Mouse (Mus musculus) gastrocnemius, postnatal 25 days (tissue): ENCODE data around the gene Hypk. TPM values are rescaled to one million over a fixed set of nuclear protein-coding genes. Genes with fewer than 3 reads are reported as not detected.
"Not testable (repeated sequence)": the region's sequence is repeated elsewhere in the genome, so short reads cannot be mapped to it uniquely, and the experiment has no call there.

Experiments
- DNase-seq: peaks from one replicate; pipeline ENCODE4 v3.0.0; 2022
- total RNA-seq, 2 experiments: library from RNA; stranded (reverse); gene quantifications; 1 replicate in 1 of 2; 2 replicates in 1 of 2; pipeline ENCODE4 v1.2.3; 2021

The Hypk gene
- total RNA-seq, 2 experiments from 2014 or later, result 14.2 to 20.2 TPM

DNA sequence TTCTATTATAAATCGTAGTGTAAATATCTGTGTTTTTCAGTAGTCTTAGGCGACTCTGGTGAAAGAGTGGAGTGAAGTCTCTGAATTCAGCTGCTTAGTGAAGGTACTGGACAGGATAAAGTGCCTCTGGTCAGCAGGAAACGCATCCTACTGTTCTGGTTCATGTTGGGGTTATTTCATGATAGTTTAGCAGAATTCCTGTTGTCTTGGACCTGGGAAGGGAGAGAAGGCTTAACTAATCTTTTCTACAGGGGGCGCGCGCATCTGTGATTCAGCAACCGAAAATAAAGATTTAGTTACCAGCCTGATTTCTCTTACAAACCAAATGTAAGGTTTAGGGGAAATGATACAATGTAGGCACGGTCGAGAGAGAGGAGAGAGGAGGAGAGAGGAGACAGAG lies 5.0 kb upstream of the Hypk start:
- no peak for DNase-seq

DNA sequence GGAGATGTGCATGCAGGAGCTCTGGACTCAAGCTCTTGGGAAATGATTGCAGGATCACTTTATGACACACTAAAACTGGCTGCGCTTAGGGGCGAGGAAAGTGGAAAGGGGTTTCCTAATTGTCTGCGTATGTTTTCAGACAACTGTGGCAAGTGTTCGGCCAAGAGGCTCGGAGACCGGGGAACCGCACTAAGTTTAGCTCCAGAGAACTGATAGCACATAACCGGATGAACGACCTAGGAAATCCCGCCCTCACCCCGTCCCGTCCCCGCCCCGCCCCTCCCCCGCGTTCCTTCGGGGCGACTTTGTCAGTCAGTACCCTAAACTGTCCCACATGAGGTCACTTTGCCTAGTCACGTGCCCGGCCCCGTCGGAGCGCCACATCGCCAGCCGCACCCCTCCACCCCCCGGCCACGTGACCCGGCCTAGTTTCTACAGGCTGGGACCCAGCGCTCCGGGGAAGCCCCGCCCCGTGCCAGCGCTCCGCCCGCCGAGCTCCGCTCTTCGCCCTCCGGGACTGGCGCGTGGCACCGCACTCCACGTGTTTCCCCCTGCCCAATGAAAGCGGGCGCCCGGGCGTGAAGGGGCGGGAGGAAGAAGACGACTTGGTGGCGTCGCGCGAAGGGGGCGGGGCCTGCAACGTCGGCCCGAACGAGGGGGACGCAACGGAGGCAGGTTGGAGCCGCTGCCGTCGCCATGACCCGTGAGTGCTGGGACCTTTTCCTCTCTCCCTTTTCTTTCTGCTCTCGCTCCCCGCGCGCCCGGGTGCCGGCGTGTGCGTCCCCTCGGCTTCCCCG lies 4.2 kb upstream of the Hypk start, which contains the start of gene Serf2:
Gene Serf2, plus strand, starts transcription at position 457 of the 797 bp plus-strand sequence.
- DNase-seq, result peak; percentile 100

DNA sequence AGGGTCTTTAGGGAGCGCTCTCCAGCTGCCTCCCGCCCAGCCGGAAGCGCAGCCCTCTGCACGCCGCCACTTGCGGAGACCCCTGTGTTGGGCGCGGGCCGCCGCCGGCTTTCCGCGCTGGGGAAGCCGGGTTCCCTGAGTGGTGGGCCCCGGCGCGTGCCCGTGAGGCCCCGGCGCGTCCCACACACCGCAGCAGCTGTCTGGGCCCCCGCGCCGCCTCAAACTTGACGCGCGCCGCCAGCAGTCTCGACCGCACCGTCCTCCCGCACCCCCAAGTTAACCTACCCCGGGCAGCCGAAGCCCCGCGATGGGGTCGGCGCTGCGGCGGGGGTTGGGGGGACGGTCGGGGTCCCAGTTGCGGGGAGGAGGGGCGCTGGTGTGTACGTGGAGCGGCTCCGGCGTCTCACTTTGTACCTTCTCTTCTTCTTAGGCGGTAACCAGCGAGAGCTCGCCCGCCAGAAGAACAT lies 3.5 kb upstream of the Hypk start:
- DNase-seq, result peak; percentile 37

DNA sequence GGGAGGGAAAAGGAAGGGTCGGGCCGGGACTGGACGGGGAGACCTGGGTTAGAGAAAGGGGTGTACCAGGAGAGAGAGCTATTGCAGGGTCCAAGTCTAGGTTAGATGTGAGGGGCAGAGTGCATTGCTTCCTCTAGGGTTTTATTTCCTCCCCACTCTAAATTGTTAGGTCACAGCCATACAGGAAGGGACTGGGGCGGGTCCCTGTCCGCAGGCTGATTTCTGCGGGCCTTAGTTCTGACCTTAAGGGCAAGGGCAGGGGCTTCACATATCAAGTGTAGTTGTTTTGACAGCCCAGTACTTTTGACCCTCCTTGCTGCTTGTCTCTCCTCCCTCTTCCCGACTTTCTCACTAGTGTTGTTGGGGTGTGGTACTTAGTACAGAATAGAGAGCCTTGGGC lies 3.0 kb upstream of the Hypk start:
- no peak for DNase-seq

DNA sequence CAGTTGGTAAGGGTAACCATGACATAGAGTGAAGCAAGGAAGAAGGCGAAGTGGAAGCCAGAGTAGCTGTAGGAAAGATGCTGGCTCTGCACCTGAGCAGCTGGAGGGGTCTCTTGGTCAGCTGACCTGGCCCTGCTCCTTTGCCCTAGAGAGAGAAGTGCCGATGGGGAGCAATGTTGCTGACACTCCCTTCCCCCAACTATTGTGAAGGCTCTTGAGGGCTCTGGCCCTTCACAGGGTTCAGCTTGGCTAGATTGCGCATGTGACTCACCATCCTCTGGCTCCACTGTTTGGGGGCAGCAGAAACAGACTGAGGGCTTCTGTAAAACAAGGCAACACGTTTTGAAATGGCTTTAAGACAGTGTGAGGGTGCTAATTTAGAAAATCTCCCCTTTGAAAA lies 729 bp upstream of the Hypk start:
- DNase-seq, result no peak

DNA sequence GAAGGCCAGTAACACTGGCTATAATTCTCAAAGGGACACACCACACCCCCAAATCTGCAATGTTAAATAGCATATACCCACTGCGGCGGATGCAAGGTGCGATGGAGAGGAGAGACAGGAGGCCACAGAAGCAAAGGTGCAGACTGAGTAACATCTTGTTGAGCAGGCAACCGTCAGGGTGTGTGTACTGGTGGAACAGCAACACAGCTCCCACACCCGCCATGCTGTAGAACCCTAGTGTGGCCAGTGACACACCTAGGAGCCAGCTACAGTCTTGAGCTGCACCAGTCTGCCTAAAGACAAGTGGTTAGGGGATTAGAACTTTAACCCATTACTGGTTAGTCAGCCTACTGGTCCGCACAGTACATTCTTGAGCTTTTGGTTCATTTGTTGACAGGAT lies 827 bp downstream of the Hypk start:
- DNase-seq, result no peak

DNA sequence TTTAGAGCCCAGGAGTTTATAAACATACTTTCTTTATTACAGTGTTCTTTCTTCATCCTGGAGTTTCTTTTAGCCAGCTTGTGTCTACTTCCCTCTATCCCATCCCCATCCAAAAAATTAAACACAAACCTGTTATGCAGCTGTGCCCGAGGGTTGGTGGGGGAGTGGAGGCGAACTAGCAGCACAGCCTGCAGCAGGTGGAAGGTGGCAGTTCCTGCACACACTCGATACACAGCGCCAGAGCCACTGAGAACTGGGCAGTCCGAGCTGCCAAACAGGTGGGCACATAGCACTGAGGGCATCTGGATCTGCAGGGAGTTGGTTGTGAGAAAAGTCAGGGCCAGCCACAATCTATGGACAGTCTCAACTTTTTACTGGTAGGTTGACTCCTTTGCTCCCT lies 2.4 kb downstream of the Hypk start:
- no peak for DNase-seq

DNA sequence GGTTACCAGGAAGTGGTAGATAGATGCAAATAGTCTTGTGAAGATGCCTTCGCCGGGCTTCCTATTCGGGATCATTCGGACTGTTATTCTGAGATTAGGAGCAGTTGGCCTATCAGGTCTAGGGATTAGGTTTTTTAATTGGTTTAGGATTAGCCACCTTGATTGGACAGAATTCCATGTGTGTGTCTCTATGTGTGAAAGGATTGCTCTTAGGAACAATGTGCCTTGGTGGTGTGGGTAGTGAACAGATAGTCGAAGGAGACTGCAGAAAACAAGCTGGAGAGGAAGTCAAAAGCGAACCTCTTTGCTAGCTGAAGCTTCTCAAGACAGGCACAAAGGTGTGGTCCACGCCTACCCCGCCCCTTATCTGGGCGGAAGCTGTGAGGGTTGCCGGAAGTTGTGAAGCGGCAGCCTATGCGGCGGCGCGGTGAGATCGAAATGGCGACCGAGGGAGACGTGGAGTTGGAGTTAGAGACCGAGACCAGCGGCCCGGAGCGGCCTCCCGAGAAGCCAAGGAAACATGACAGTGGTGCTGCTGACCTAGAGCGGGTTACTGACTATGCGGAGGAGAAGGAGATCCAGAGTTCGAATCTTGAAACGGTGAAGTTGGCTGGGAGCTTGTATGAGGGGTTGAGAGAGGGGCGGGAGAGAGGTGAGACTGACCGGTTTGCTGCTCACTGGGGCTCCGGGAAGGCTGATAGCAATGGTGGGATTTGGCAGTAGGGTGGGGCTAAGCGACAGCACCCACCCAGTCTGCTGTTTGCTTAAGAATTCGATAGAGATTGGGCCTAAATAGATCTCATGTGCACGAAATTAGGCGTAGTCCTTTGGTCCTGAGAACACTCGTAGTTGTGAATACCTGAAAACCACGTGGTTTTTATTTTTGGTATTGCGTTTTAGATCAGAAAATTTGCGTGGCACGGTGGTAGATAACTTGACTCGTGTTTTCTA lies 3.9 kb downstream of the Hypk start, which contains the start of gene Serinc4:
Gene Serinc4, minus strand, starts transcription at position 90 of the 951 bp plus-strand sequence.
- DNase-seq, result peak; percentile 72

DNA sequence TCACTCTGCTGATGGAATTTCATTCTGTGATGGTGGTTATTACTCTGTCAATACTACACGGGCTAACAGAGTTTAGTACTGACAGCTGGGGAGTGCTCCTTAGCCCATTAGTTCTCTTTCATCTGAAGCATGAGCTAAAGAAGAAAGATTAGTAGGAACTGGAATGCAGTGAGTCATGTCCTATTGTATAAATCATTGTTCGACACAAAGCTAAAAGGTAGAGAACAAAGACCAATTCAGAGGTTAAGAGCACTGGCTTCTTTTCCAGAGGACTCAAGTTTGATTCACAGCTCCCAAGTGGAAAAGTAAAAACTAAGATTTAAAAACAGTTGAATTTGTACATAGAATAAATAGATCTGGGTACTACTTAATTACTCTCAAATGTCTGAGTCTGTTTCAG lies 7.0 kb downstream of the Hypk start:
- no peak for DNase-seq

GRCm38 (mm10) chr2:121468982-121469381 lies 15.9 kb downstream of the Hypk start:
- DNase-seq, result not testable (repeated sequence)

DNA sequence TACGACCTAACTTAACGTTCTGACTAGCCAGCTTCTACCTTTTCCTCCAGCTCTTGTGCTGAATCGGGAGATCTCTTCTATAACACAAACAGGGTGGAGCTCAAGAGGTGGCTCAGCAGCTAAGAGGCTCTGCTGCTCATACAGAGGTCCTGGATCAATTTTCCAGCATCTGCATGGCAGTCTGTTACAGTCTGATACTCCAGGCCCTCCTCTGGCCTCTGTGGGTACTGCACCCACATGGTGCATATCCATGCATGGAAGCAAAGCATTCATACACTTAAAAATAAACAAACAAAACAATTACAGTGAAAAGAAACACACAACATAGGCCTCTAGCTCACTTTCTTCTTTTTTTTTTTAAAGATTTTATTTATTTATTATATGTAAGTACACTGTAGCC lies 19.7 kb downstream of the Hypk start:
- not testable (repeated sequence) for DNase-seq

- peak; percentile 82 for DNase-seq
These were observed 20.4 kb downstream of the Hypk start, which contains the start of gene Mfap1b for GRCm38 (mm10) chr2:121473301-121474179. TSS of gene Mfap1b (minus strand) at chr2:121474067.

DNA sequence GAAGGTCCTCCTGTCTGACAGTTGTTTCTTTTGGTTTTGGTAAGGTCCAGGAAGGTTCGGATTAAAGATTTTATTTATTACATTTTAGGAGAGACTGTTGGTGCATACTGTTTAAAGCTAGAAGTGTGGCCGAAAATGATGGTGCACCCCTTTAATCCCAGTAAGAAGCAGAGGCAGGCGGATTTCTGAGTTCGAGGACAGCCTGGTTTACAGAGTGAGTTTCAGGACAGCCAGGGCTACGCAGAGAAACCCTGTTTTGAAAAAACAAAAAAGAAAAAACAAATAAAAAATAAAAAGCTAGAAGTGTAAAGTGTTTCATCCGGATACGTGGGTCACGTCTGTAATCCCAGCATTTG lies 21.1 kb downstream of the Hypk start:
- DNase-seq, result no peak

DNA sequence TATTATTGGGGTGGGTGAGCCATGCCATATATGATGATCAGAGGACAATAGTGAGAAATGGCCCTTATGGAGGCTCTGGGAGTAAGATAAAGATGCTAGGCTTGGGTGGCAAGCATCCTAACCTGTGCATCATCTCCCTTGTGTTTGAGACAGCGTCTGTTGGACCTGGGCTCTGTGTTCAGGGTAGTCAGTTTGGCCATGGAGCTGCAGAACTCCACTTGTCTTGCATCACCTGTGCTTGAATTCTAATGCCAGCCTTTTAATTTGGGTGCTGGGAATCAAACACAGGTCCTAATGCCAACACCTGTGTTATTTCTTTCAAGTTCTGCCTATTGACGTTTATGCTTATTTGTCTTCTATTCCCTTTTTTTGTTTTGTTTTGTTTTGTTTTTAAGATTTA lies 22.2 kb downstream of the Hypk start:
- DNase-seq, result not testable (repeated sequence)

GRCm38 (mm10) chr2:121477491-121478266 lies 24.6 kb downstream of the Hypk start:
- DNase-seq, result no peak

- no peak for DNase-seq
These were observed 27.4 kb downstream of the Hypk start for GRCm38 (mm10) chr2:121480498-121480897.

DNA sequence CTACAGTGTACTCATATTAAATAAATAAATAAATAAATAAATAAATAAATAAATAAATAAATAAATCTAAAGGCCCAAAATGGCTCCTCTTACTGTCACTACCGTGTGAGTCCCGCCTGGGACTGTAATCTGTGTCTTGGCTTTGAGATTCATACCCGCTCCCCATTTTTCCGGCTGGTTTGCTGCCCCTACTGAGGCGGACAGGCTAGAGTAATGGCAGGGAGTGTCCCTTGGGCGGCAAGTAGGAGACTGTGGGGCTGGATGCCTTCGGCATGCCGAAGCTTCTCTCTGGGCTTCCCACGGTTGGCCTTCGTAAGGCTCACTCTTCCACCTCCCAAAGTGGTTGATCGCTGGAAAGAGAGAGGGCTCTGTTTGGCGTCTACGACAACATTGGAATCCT lies 27.8 kb downstream of the Hypk start:
- DNase-seq, result not testable (repeated sequence)

- DNase-seq, result no peak
These were observed 30.5 kb downstream of the Hypk start for GRCm38 (mm10) chr2:121483576-121483975.

DNA sequence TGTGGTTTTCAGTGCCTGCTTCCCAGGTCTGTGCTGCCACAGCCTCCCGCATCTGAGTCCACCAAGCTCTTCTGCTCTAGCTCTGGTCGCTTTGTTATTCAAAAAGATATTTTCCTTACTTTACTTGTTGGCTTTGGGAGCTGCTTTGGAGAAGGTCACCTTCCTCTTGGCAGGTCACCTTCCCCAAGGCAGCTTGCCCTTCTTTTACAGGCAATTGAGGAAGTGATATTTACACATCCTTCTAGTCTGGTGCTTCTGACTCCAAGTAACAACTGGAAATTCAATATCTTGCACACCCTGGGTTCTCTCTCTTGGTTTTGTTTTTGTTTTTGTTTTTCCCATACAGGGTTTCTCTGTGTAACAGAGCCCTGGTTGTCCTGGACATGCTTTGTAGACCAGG lies 31.3 kb downstream of the Hypk start:
- DNase-seq, result not testable (repeated sequence)

- not testable (repeated sequence) for DNase-seq
These were observed 48.5 kb downstream of the Hypk start for GRCm38 (mm10) chr2:121501550-121501949.
